Mouse (Mus musculus): ENCODE measurements around the gene Manbal. TPM values are rescaled to one million over a fixed set of nuclear protein-coding genes. Genes with fewer than 3 reads are reported as not detected.

Manbal gene
- polyA plus RNA-seq, 1 experiment from 2014 or later, result 79.4 TPM

DNA sequence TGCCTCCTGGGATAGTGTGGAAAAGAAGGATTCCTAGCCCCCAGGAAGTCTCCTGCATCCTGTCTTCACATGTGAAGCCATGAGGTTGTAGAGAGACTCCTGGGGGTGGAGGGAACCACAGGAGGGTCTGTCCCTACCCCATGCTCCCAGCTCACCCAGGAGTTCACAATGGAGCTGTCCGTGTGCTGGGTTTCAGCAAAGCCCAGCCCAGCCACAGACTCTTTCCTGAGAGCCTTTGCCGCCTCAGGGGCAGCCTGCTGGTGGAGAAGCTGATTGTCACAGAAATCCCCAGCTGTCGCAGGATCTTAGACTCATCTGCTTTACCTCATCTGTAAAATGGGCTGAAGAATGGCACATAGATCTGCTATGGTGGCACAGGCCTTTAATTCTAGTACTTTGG lies 69.7 kb downstream of the Manbal start:
- WGBS, result 90% methylated on average over 3 of the region's 3 CpGs
- Histone ChIP-seq H3K4me3 (replicated peaks) (no peak overlapping the region), H3K4me2 (no peak overlapping the region), H3K27ac (no peak overlapping the region), H3K9me3 (peaks cover 11% of the 10 kb centered on the region), H3K27me3 (no peaks in the 10 kb centered on the region), H3K9ac (replicated peaks) (no peak overlapping the region), H3K36me3 (peaks cover 82% of the 10 kb centered on the region), H3K4me1 (replicated peaks) (peaks cover 33% of the 10 kb centered on the region)
- ATAC-seq (ENCODE audit: insufficient number of reproducible peaks, insufficient read depth, low FRiP score, low TSS enrichment, low read depth), result no peak

DNA sequence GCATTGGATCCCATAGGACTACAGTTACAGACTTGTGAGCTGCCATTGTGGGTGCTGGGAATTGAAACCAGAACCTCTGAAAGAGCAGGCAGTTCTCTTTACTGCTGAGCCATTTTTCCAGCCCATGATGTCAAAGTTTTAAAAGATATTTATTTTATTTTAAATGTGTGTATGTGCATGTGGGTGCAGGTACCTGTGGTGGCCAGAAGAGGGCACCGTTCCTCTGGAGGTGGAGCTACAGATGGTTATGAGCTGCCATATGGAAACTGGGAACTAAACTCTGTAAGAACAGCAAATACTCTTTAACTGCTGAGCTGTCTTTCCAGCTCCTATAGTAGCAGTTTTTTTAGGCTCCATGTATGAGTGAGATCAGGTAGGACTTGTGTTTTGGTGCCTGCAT lies 74.0 kb downstream of the Manbal start:
- H3K9ac ChIP-seq (replicated peaks), result no peak overlapping the region
- H3K27me3 ChIP-seq, result no peaks in the 10 kb centered on the region
- H3K36me3 ChIP-seq, result peaks cover 87% of the 10 kb centered on the region
- H3K27ac ChIP-seq, result no peak overlapping the region
- peaks cover 11% of the 10 kb centered on the region for H3K9me3 ChIP-seq
- WGBS, result 96% methylated on average over 1 of the region's 1 CpGs
- no peak for ATAC-seq (ENCODE audit: insufficient number of reproducible peaks, insufficient read depth, low FRiP score, low TSS enrichment, low read depth)
- no peak overlapping the region for H3K4me2 ChIP-seq
- no peak overlapping the region for H3K4me3 ChIP-seq (replicated peaks)
- H3K4me1 ChIP-seq (replicated peaks), result no peaks in the 10 kb centered on the region

Other genes with a start within 250 kb of the Manbal start
- gene Samhd1, start 232.3 kb upstream of the Manbal start, polyA plus RNA-seq (2016; fragmentation: Nextera tagmentation; extraction: Ambion mirVana), result 25.6 and 27.3 TPM in 2 replicates
- gene Rbl1, start 163.1 kb upstream of the Manbal start, polyA plus RNA-seq (2016; fragmentation: Nextera tagmentation; extraction: Ambion mirVana), result 27.7 and 28.0 TPM in 2 replicates
- gene Rpn2, start 88.6 kb upstream of the Manbal start, polyA plus RNA-seq (2016; fragmentation: Nextera tagmentation; extraction: Ambion mirVana), result 266 and 271 TPM in 2 replicates
- 0.84 and 0.91 TPM in 2 replicates for gene Mroh8, start 88.0 kb upstream of the Manbal start, polyA plus RNA-seq (2016; fragmentation: Nextera tagmentation; extraction: Ambion mirVana)
- not detected in 2 replicates for gene Ghrh, start 20.1 kb upstream of the Manbal start, polyA plus RNA-seq (2016; fragmentation: Nextera tagmentation; extraction: Ambion mirVana)
- gene Src, start 50.9 kb downstream of the Manbal start, polyA plus RNA-seq (2016; fragmentation: Nextera tagmentation; extraction: Ambion mirVana), result 30.3 and 35.3 TPM in 2 replicates
- 1,818 and 1,932 TPM in 2 replicates for gene Nnat, start 192.5 kb downstream of the Manbal start, polyA plus RNA-seq (2016; fragmentation: Nextera tagmentation; extraction: Ambion mirVana)
- gene Blcap, start 203.7 kb downstream of the Manbal start, polyA plus RNA-seq (2016; fragmentation: Nextera tagmentation; extraction: Ambion mirVana), result 68.7 and 69.3 TPM in 2 replicates

Measured in limb, embryonic 12.5 days (tissue).